Mouse (Mus musculus) embryonic facial prominence, embryonic 11.5 days (tissue): ENCODE results near the gene Arih2. TPM values are rescaled to one million over a fixed set of nuclear protein-coding genes. Genes with fewer than 3 reads are reported as not detected.
"Not testable (repeated sequence)": the region's sequence is repeated elsewhere in the genome, so short reads cannot be mapped to it uniquely, and the experiment has no call there.

Source experiments
- ATAC-seq: fragments of 200-750 bp; cut with Nextera tagmentation; replicated peaks from 2 replicates; pipeline ENCODE4 v1.8.0; 2017; ENCODE audit warnings: low read depth; ENCODE audit not compliant: insufficient number of reproducible peaks, low FRiP score, low TSS enrichment
- DNase-seq: peaks from one replicate; pipeline ENCODE4 v3.0.0-alpha.2; 2015; ENCODE audit warnings: low spot score
- H3K27ac ChIP-seq: fragments of 300-500 bp; sonication (generic); replicated peaks from 2 replicates; pipeline ENCODE4 v1.5.1; 2014; ENCODE audit warnings: mild to moderate bottlenecking, low read depth, low read length, control low read depth
- H3K27me3 ChIP-seq: fragments of 300-500 bp; sonication (generic); 2 replicates; pipeline ENCODE4 v1.6.1; 2014; ENCODE audit warnings: mild to moderate bottlenecking, low read length, moderate library complexity, mixed read lengths; ENCODE audit not compliant: control insufficient read depth, insufficient read depth
- H3K36me3 ChIP-seq: fragments of 300-500 bp; sonication (generic); replicated peaks from 2 replicates; pipeline ENCODE4 v1.6.1; 2014; ENCODE audit warnings: low read depth, mild to moderate bottlenecking, low read length, moderate library complexity, mixed read lengths; ENCODE audit not compliant: control insufficient read depth, insufficient read depth
- H3K4me1 ChIP-seq: fragments of 300-500 bp; sonication (generic); 2 replicates; pipeline ENCODE4 v1.6.1; 2014; ENCODE audit warnings: low read length, mixed read lengths; ENCODE audit not compliant: control insufficient read depth, insufficient read depth
- H3K4me2 ChIP-seq: fragments of 300-500 bp; sonication (generic); 2 replicates; pipeline ENCODE4 v1.6.1; 2014; ENCODE audit warnings: low read depth, mild to moderate bottlenecking, control low read depth, low read length, moderate library complexity
- H3K4me3 ChIP-seq: fragments of 300-500 bp; sonication (generic); 2 replicates; pipeline ENCODE4 v1.5.1; 2014; ENCODE audit warnings: low read depth, low read length, control low read depth
- H3K9ac ChIP-seq: fragments of 300-500 bp; sonication (generic); replicated peaks from 2 replicates; pipeline ENCODE4 v1.6.1; 2014; ENCODE audit warnings: mild to moderate bottlenecking, control low read depth, low read length
- H3K9me3 ChIP-seq: fragments of 300-500 bp; sonication (generic); replicated peaks from 2 replicates; pipeline ENCODE4 v1.6.1; 2016; ENCODE audit warnings: mild to moderate bottlenecking, low read length, inconsistent platforms, mixed read lengths; ENCODE audit not compliant: control insufficient read depth
- WGBS: fragments of 180-500 bp; shearing (Covaris S2); extraction: QIAGEN DNeasy Blood & Tissue Kit; methylation state at CpG from one replicate; pipeline ENCODE4 v1.1.7; 2014; 5-methylcytosine and 5-hydroxymethylcytosine counted together
- polyA plus RNA-seq: library from polyadenylated mRNA; unstranded; fragments of >200 nt; fragmentation: Nextera tagmentation; extraction: Ambion mirVana; gene quantifications from 2 replicates; pipeline ENCODE4 v1.2.1, GENCODE M21; 2014

Gene Arih2
- polyA plus RNA-seq, 1 experiment from 2014 or later: 44.1 TPM

DNA sequence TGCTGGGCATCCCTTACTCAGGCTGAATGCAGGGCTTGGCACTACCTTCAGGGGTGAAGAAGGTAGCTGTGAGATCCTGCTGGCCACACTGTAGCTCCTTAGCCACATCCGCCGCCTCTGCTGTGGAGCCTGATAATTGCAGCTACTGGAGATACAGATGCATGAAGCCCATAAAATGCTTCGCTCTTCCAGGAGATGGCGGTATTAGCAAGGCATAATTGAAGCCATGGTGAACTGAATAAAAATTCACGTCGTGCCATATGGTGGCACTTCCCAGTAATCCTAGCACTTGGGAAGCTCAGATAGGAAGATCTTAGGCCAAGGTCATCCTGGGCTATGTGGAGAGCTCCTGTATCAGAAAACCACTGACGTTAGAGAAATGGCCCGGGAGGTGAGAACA is 20.7 kb upstream of the Arih2 start:
- Histone ChIP-seq H3K9ac (no peak overlapping the region), H3K27me3 (no peaks in the 10 kb centered on the region), H3K36me3 (no peaks in the 10 kb centered on the region; the same call in 1 of the 2 replicates), H3K9me3 (no peaks in the 10 kb centered on the region), H3K4me3 (no peak overlapping the region), H3K4me2 (no peak overlapping the region), H3K27ac (no peak overlapping the region), H3K4me1 (no peaks in the 10 kb centered on the region)
- DNase-seq (peak; percentile 60), ATAC-seq (no peak)
- WGBS: 50% methylated on average over 8 of the region's 8 CpGs

DNA sequence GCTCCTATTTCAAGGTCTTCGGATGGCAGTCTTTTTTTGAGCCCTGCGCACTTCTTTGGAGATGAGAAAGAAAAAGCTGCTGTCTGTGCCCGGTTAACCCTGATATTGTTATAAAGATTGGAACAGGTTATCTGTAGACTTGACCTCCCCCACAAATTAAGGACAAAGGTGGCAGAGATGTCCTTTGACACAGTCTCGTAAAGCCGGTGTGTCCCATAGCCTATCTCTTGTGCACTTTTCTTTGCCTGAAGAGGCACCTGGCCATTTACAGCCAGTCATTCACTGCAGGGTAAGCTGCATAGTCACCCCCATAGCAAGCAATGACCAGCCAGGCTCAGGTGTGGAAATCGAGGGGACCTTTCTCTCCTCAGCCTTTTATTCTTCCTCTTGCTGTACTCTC is 13.5 kb upstream of the Arih2 start:
- Histone ChIP-seq H3K4me2 (peak overlapping the region; percentile 71), H3K4me1 (no peaks in the 10 kb centered on the region), H3K27ac (no peak overlapping the region), H3K9ac (peak overlapping the region; percentile 71), H3K9me3 (no peaks in the 10 kb centered on the region), H3K4me3 (peak overlapping the region; percentile 71), H3K27me3 (no peaks in the 10 kb centered on the region), H3K36me3 (no peaks in the 10 kb centered on the region)
- DNase-seq (no peak), ATAC-seq (no peak)
- WGBS: 50% methylated on average over 6 of the region's 6 CpGs

DNA sequence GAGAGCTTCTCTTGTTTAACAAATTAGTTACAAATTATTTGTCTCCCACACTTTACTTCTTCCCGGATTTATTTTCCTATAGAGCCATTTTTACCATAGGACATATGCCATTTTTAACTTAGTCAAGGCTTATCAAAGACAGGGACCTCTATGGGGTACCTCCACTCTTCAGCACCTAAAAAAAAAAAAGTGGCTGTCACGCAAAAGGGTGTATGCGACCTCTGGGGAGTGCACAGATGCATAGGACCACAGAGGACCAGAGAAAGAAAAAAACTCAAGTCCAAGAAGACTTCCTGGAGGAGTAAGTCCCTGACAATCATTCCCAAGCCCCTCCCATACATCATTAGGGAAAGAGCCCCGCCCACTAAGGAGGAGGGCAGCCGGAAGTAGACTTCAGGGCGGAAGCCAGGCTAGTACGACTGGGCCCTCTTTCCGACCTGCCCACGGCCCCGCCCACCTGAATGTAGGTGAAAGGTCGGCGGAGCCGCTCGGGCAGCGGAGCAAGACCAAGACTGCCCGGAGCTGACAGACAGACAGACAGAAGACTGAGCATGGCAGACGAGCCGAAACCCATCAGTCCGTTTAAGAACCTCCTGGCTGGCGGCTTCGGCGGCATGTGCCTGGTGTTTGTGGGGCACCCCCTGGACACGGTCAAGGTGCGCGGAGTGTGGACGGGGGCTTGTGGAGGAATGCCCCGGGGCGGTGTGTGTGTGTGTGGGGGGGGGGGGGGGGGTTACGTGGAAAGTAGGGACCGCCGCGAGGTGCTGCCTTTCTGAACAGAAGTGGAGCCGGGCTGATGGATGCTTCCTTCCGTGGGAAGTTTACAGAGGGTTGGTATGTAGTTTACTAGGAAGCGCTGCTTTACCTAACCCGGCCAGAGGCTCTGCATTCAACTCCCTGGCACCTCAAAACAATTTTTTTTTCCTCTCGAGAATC is 12.8 kb upstream of the Arih2 start, which contains the start of gene Slc25a20:
Slc25a20 (plus strand) TSS at position 412 of the 936 bp plus-strand sequence.
- Histone ChIP-seq H3K27ac (no peak within 1 kb of the TSS), H3K9me3 (no peaks in the 10 kb centered on the region), H3K4me2 (peak within 1 kb of the TSS; percentile 71), H3K9ac (peak within 1 kb of the TSS; percentile 71), H3K36me3 (no peaks in the 10 kb centered on the region), H3K4me1 (no peaks in the 10 kb centered on the region), H3K4me3 (peak within 1 kb of the TSS; percentile 71), H3K27me3 (no peaks in the 10 kb centered on the region)
- ATAC-seq: peak; percentile 88
- DNase-seq: peak; percentile 90
- 1% methylated on average over 35 of the region's 37 CpGs for WGBS

DNA sequence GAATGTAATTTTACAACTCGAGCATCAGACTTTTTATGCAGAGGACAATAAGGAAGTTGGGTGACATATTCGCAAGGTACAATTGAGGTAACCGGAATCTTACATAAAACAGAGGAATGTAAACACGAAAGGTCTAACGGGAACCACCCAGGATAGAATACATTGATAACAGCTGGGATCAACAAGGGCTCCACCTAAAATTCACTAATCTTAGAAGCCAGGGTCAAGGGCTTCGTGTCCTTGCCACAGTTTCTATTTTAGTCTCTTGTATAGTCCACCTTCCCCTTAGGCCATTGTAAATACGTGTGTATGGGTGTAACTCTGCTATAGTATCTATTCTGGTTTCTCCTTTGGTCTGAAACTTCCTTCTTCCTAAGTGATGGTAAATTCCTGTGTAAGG is 6.7 kb upstream of the Arih2 start:
- ATAC-seq, H3K4me1 ChIP-seq, H3K4me3 ChIP-seq, H3K9ac ChIP-seq, DNase-seq, H3K27ac ChIP-seq, H3K9me3 ChIP-seq, H3K36me3 ChIP-seq, H3K27me3 ChIP-seq, H3K4me2 ChIP-seq: not testable (repeated sequence)
- 78% methylated on average over 7 of the region's 7 CpGs for WGBS

DNA sequence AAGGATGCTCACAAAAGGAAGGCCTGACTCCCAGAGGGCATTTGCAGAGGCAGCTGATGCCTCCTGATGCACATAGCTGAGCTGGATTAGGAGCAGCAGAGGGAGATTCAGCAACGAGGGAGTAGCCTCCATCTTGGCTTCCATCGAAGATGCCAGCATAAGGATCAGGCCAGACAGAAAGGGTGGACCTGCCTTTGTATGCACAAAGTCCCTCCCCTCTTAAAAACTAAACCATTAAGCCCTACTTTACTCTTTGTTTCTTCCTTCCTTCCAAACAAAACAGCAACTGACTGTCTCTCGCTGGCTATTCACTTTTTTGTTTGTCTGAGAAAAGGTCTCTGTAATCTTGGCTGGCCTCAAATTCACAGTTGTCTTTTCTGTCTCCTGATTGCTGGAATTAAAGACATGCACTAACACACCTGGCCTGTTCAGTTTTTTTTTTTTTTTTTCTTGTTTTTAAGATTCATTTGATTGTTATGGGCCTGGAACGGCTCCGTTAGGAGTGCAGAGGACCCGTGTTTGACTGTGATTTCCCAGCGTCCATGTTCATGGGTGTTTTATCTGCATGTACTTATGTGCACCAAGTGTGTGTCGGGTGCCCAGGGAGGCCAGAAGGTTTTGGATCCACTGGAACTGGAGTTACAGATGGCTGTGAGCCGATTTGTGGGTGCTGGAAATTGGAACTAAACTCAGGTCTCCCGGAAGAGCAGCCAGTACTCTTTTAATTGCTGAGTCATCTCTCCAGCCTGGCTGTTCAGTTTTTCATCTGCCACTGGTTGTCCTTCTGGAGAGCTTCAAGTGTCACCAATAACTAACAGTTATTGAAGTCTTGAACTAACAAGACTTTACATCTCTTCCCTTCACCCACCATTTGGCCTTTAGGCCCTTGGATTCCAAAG is 5.6 kb upstream of the Arih2 start:
- DNase-seq (no peak), ATAC-seq (no peak)
- Histone ChIP-seq H3K27ac (no peak overlapping the region), H3K9me3 (no peaks in the 10 kb centered on the region), H3K4me2 (no peak overlapping the region), H3K4me3 (no peak overlapping the region), H3K27me3 (no peaks in the 10 kb centered on the region), H3K9ac (no peak overlapping the region), H3K4me1 (no peaks in the 10 kb centered on the region; the same call in 1 of the 2 replicates), H3K36me3 (no peaks in the 10 kb centered on the region)
- 79% methylated on average over 10 of the region's 10 CpGs for WGBS

DNA sequence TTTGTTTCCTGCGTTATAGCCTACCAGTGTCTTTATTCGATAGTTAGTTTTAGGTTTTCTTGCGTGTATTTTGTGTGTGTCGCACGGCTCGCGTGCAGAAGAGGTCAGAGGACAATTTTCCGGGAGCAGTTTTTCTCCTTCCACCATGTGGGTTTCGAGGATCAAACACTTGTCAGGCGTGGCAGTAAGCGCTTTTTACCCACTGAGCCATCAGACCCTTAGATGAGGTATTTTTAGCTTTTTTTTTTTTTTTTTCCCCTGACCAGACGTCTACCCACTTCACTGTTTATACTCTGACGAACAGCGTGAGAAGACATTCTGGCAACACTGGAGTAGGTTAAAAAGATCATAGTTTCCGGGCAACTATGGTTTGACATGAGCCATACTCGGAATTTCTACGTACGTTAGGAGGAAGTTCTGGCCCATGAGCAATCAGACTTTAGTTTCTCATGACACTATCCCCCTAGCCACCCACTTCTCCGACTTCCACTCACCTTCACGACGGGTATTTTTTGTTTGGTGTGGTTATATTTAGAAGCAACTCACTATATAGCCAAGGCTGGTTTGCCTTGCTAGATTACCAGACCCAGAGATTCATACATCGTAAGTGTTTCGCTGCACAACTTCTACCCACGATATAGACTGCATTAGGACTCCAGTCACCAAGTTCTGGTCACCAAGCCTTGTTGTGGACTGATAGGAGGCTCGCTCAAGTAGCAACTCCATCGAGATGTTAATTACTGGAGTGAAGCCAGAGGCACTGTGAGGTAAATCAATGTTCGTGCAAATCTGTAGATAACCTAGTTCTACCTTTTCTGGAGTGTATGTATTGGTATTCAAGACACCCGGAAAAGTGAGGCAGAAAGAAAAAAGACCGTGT is 615 bp upstream of the Arih2 start:
- ATAC-seq (peak; percentile 9; the same call in 1 of the 2 replicates), DNase-seq (no peak)
- H3K4me1 ChIP-seq: no peaks in the 10 kb centered on the region; the same call in 1 of the 2 replicates
- no peaks in the 10 kb centered on the region for H3K36me3 ChIP-seq
- H3K4me2 ChIP-seq: peak overlapping the region; percentile 64
- WGBS: 33% methylated on average over 29 of the region's 29 CpGs
- peak overlapping the region; percentile 68 for H3K4me3 ChIP-seq
- peak overlapping the region; percentile 72 for H3K9ac ChIP-seq
- peak overlapping the region; percentile 75; the same call in 1 of the 2 replicates for H3K27ac ChIP-seq
- H3K27me3 ChIP-seq: no peaks in the 10 kb centered on the region
- no peaks in the 10 kb centered on the region for H3K9me3 ChIP-seq

DNA sequence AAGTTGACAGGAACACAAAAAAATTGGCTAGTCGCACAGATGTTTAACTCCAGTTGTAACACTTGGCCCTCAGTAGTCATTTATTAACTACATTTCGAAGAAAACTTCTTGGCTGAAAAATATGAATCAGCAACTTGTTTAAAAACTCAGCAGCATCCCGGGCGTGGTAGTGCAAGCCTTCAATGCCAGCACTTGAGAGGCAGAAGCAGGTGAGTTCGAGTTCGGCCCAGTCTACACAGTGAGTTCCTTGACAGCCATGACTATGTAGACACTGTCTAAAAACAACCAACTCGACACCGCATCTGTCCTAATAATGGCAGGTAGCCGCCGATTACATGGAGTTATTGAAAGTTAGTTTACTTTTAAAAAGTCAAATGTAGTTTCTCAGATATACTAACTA is 1.0 kb downstream of the Arih2 start:
- H3K27me3 ChIP-seq: no peaks in the 10 kb centered on the region
- H3K9me3 ChIP-seq: no peaks in the 10 kb centered on the region
- no peak for ATAC-seq
- peak overlapping the region; percentile 72 for H3K9ac ChIP-seq
- H3K4me2 ChIP-seq: peak overlapping the region; percentile 84
- H3K4me1 ChIP-seq: no peaks in the 10 kb centered on the region; the same call in 1 of the 2 replicates
- 49% methylated on average over 10 of the region's 10 CpGs for WGBS
- DNase-seq: no peak
- peak overlapping the region; percentile 68 for H3K4me3 ChIP-seq
- H3K27ac ChIP-seq: no peak overlapping the region
- no peaks in the 10 kb centered on the region for H3K36me3 ChIP-seq
